Mouse (Mus musculus) heart, adult 2 months (tissue): ENCODE results near the gene Acta1.

ENCODE experiments used
- CTCF ChIP-seq: fragments of 200-600 bp; IDR thresholded peaks from 2 replicates; pipeline ENCODE4 v1.8.1; 2022; ENCODE audit warnings: antibody characterized with exemption, mild to moderate bottlenecking, moderate library complexity
- EP300 ChIP-seq: fragments of 200-500 bp; IDR thresholded peaks from 2 replicates; pipeline ENCODE4 v1.6.1; 2011; ENCODE audit warnings: low read depth, low read length, control low read depth; ENCODE audit not compliant: insufficient read depth

DNA sequence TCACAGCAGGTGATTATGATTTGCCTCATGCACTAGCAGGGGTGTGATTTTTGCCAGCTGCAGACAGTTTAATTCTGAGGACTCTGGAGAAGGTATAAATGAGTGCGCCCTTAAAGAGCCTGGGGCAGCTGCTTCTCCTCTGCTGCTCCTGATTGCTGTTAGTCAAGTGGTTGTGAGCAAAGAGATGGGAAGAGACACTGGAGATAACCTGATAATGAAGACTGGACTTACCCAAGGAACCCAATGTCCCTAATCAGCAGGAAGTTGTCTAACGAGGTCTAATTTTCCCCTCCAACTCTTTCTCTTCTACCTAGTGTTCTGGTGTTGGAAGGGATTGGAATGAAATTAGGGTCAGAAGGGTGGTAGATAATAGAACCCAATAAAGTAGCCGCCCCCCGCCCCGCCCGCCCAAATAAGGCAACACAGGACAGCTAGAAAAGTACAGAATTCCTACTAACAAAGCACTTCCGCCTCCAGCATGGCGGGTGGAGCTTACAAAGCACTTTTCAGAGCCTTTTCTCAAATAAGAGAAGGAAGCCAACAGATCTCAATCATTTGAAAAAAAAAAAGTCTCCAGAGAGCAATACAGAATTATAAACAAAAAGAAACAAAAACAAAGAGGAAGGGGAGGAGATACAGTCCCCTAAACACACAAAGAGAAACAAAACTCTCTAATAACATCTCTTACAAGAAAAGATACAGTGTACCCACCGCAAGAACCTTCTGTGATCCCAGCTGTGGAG is 39.6 kb downstream of the Acta1 start:
- no peak for TF ChIP-seq CTCF
- no peak for TF ChIP-seq EP300
